Mouse (Mus musculus): ENCODE data around the gene Ncf2. TPM values are rescaled to one million over a fixed set of nuclear protein-coding genes. Genes with fewer than 3 reads are reported as not detected.

Ncf2 gene
- polyA plus RNA-seq, 1 experiment from 2014 or later: 5.4 TPM

DNA sequence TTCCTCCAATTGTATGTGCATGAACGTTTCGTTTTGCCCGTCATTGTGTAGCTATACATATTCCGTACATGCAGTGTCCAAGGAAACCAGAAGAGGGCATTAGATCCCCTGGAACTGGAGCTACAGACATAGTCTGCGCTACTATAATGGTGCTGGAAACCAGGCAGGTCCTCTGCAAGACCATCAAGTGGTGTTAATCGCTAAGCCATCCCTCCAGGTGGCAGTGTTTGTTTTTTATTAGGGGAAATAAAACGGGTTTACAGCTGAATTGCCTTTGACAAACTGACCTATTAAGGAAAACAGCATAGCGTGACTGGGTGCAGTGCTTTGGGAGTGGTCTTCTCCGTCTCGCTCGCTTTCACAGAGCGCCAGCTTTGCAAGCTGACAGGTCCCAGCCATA lies 9.7 kb upstream of the Ncf2 start:
- Histone ChIP-seq H3K9ac (no peak overlapping the region), H3K4me1 (ENCODE audit: insufficient read depth) (0 out of 2 replicates have a peak, but pooled peaks cover 4% of the 10 kb centered on the region), H3K36me3 (ENCODE audit: insufficient read depth) (no peaks in the 10 kb centered on the region), H3K27me3 (ENCODE audit: insufficient read depth, low read length) (no peaks in the 10 kb centered on the region), H3K27ac (ENCODE audit: low read depth) (peak overlapping the region; percentile 65; the same call in 1 of the 2 replicates), H3K9me3 (ENCODE audit: low read depth, low read length) (no peaks in the 10 kb centered on the region), H3K4me2 (peak overlapping the region; percentile 29; the same call in 1 of the 2 replicates), H3K4me3 (ENCODE audit: low read depth, low read length) (no peak overlapping the region)
- ATAC-seq (ENCODE audit: insufficient read depth): peak; percentile 37; the same call in 1 of the 2 replicates
- 37% methylated on average over 12 of the region's 12 CpGs for WGBS
- TF ChIP-seq CTCF (IDR thresholded peaks at IDR 0.05; ENCODE audit: low read depth): peak; percentile 78
- peak; percentile 81 for DNase-seq

DNA sequence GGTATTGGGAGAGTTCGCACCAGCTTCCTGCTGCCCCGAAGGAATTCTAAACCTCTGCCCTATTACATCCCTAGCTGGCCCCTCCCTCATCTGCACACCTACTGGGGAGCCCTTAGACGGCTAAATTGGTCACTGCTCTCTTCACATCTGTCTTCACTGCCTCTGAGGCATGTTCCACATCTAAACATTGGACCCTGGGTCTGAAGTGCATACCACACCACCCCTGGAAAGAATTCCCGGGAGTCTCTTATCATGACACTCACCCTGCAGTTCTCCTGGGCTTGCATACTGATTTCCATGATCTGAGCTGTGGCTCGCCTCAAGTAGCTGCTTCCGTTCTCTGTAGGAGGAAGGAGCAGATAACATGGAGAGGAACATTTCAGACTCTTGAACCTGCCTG lies 9.2 kb upstream of the Ncf2 start:
- H3K4me2 ChIP-seq: peak overlapping the region; percentile 29; the same call in 1 of the 2 replicates

DNA sequence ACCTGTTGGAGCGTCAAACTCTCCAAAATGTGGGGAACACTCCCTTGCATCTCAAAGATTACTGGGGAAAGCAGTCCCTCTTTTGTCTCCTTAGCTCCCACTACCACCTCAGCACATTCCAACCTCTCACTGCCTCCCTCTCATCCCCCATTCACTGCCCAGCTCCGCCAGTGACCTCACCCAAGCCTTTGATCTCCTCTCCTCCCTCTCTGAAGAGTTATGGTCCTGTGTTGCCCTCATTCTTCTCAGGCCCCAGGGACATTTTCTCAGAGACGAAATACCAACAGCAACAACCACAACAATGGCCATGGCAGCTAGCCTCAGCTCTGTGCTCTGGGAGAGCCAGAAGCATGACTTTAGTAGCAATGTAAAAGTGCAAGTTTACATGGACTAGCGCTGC lies 8.7 kb upstream of the Ncf2 start:
- TF ChIP-seq CTCF (IDR thresholded peaks at IDR 0.05; ENCODE audit: low read depth): no peak
- Histone ChIP-seq H3K4me2 (peak overlapping the region; percentile 29; the same call in 1 of the 2 replicates), H3K27me3 (ENCODE audit: insufficient read depth, low read length) (no peaks in the 10 kb centered on the region), H3K4me1 (ENCODE audit: insufficient read depth) (0 out of 2 replicates have a peak, but pooled peaks cover 4% of the 10 kb centered on the region), H3K9me3 (ENCODE audit: low read depth, low read length) (no peaks in the 10 kb centered on the region), H3K36me3 (ENCODE audit: insufficient read depth) (no peaks in the 10 kb centered on the region), H3K9ac (no peak overlapping the region), H3K4me3 (ENCODE audit: low read depth, low read length) (no peak overlapping the region), H3K27ac (ENCODE audit: low read depth) (peak overlapping the region; percentile 44)
- 31% methylated on average over 4 of the region's 4 CpGs for WGBS
- DNase-seq (no peak), ATAC-seq (ENCODE audit: insufficient read depth) (peak; percentile 46; the same call in 1 of the 2 replicates)

More for the DNA sequence above, 9.2 kb upstream of the Ncf2 start:
- DNase-seq (peak; percentile 43), ATAC-seq (ENCODE audit: insufficient read depth) (peak; percentile 68)
- Histone ChIP-seq H3K4me3 (ENCODE audit: low read depth, low read length) (no peak overlapping the region), H3K4me1 (ENCODE audit: insufficient read depth) (0 out of 2 replicates have a peak, but pooled peaks cover 4% of the 10 kb centered on the region), H3K27me3 (ENCODE audit: insufficient read depth, low read length) (no peaks in the 10 kb centered on the region), H3K9me3 (ENCODE audit: low read depth, low read length) (no peaks in the 10 kb centered on the region), H3K27ac (ENCODE audit: low read depth) (peak overlapping the region; percentile 44; the same call in 1 of the 2 replicates), H3K36me3 (ENCODE audit: insufficient read depth) (no peaks in the 10 kb centered on the region), H3K9ac (no peak overlapping the region)
- no peak for TF ChIP-seq CTCF (IDR thresholded peaks at IDR 0.05; ENCODE audit: low read depth)
- WGBS: 13% methylated on average over 6 of the region's 6 CpGs

- no peaks in the 10 kb centered on the region for H3K27me3 ChIP-seq (ENCODE audit: insufficient read depth, low read length)
- H3K36me3 ChIP-seq (ENCODE audit: insufficient read depth): no peaks in the 10 kb centered on the region
- no peaks in the 10 kb centered on the region for H3K9me3 ChIP-seq (ENCODE audit: low read depth, low read length)
- DNase-seq: no peak
- H3K4me3 ChIP-seq (ENCODE audit: low read depth, low read length): no peak overlapping the region
- H3K9ac ChIP-seq: no peak overlapping the region
- WGBS: 65% methylated on average over 12 of the region's 12 CpGs
- H3K27ac ChIP-seq (ENCODE audit: low read depth): no peak overlapping the region
- no peak overlapping the region for H3K4me2 ChIP-seq
- H3K4me1 ChIP-seq (ENCODE audit: insufficient read depth): 0 out of 2 replicates have a peak, but pooled peaks cover 4% of the 10 kb centered on the region
- no peak for ATAC-seq (ENCODE audit: insufficient read depth)
- TF ChIP-seq CTCF (IDR thresholded peaks at IDR 0.05; ENCODE audit: low read depth): no peak
Observed at GRCm38 (mm10) chr1:152792736-152793494, 7.1 kb upstream of the Ncf2 start.

GRCm38 (mm10) chr1:152793495-152794130 lies 6.4 kb upstream of the Ncf2 start:
- 0 out of 2 replicates have a peak, but pooled peaks cover 4% of the 10 kb centered on the region for H3K4me1 ChIP-seq (ENCODE audit: insufficient read depth)
- H3K4me3 ChIP-seq (ENCODE audit: low read depth, low read length): no peak overlapping the region
- no peaks in the 10 kb centered on the region for H3K36me3 ChIP-seq (ENCODE audit: insufficient read depth)
- no peak for DNase-seq
- H3K27ac ChIP-seq (ENCODE audit: low read depth): no peak overlapping the region
- H3K9ac ChIP-seq: no peak overlapping the region
- no peak overlapping the region for H3K4me2 ChIP-seq
- WGBS: 73% methylated on average over 6 of the region's 6 CpGs
- H3K27me3 ChIP-seq (ENCODE audit: insufficient read depth, low read length): no peaks in the 10 kb centered on the region
- TF ChIP-seq CTCF (IDR thresholded peaks at IDR 0.05; ENCODE audit: low read depth): no peak
- no peaks in the 10 kb centered on the region for H3K9me3 ChIP-seq (ENCODE audit: low read depth, low read length)
- no peak for ATAC-seq (ENCODE audit: insufficient read depth)

- Histone ChIP-seq H3K27ac (ENCODE audit: low read depth) (no peak overlapping the region), H3K9ac (no peak overlapping the region), H3K9me3 (ENCODE audit: low read depth, low read length) (no peaks in the 10 kb centered on the region), H3K27me3 (ENCODE audit: insufficient read depth, low read length) (no peaks in the 10 kb centered on the region), H3K4me3 (ENCODE audit: low read depth, low read length) (no peak overlapping the region), H3K36me3 (ENCODE audit: insufficient read depth) (no peaks in the 10 kb centered on the region), H3K4me1 (ENCODE audit: insufficient read depth) (0 out of 2 replicates have a peak, but pooled peaks cover 7% of the 10 kb centered on the region), H3K4me2 (no peak overlapping the region)
- no peak for ATAC-seq (ENCODE audit: insufficient read depth)
- no peak for TF ChIP-seq CTCF (IDR thresholded peaks at IDR 0.05; ENCODE audit: low read depth)
- 47% methylated on average over 8 of the region's 8 CpGs for WGBS
- no peak for DNase-seq
Observed at GRCm38 (mm10) chr1:152795688-152796255, 4.2 kb upstream of the Ncf2 start.

Data from lung, embryonic 14.5 days (tissue).